Mouse (Mus musculus) lung, postnatal 0 days (tissue): ENCODE results near the gene Fam49a.

Experiments
- CTCF ChIP-seq: IDR thresholded peaks from 2 replicates; pipeline ENCODE4 v1.5.1; 2016; ENCODE audit warnings: antibody characterized with exemption, mild to moderate bottlenecking
- EP300 ChIP-seq: IDR thresholded peaks from 2 replicates; pipeline ENCODE4 v1.6.1; 2016; ENCODE audit warnings: antibody characterized with exemption, mild to moderate bottlenecking, control low read depth

GRCm38 (mm10) chr12:12266552-12266951 lies 4.6 kb downstream of the Fam49a start:
- TF ChIP-seq CTCF = no peak
- TF ChIP-seq EP300 = no peak
